Mouse (Mus musculus) cortical plate, adult 2 months (tissue): Measurements from ENCODE around the gene Cer1.
A peak's percentile ranks its signal among the peaks of the same experiment; 100 is the strongest.

Source experiments
- CTCF ChIP-seq: fragments of 200-500 bp; IDR thresholded peaks from 2 replicates; pipeline ENCODE4 v1.5.1; 2011; ENCODE audit warnings: mild to moderate bottlenecking, control low read depth, low read length; ENCODE audit not compliant: insufficient read depth; ENCODE audit errors: extremely low read depth
- POLR2A ChIP-seq: fragments of 200-500 bp; IDR thresholded peaks from 2 replicates; pipeline ENCODE4 v1.6.1; 2011; ENCODE audit warnings: mild to moderate bottlenecking, low read length, control low read depth; ENCODE audit not compliant: insufficient read depth; ENCODE audit errors: extremely low read depth

GRCm38 (mm10) chr4:82934308-82934707 lies 49.4 kb upstream of the Cer1 start:
- TF ChIP-seq CTCF (peak; percentile 61), POLR2A (no peak)
